Mouse (Mus musculus) kidney, postnatal 36 days (tissue): ENCODE results near the gene Lgals9.

Source experiments
- DNase-seq, 2 experiments: peaks; one replicate each; pipeline ENCODE4 v3.0.0; 2021 to 2022; ENCODE audit warnings: mixed read lengths in 2 of 2

Gene Lgals9

GRCm38 (mm10) chr11:78916410-78916809 lies 68.3 kb downstream of the Lgals9 start:
- no peak for DNase-seq

GRCm38 (mm10) chr11:78915473-78915872 lies 69.3 kb downstream of the Lgals9 start:
- peak in 1 of 2 experiments; percentile 5 for DNase-seq
